11 mouse cellular contexts compared by ENCODE assay signal in genomic region chr16:92523351-92523750, GRCm38 (mm10).
"Had no signal": no experiment of that assay in that cellular context is flagged by ENCODE, and none has a peak within 500 bp of the region (broad histone marks: within the 10 kb centered on the region; RNA-seq: fewer than 3 reads in every experiment).

No protein-coding gene starts in this region.

- ATAC-seq: intestine, embryonic 15.5 days; liver, postnatal 0 days; midbrain, embryonic 13.5 days had no signal

- H3K4me2 ChIP-seq: intestine, embryonic 15.5 days; limb, embryonic 15.5 days; liver, embryonic 13.5 days; midbrain, embryonic 13.5 days; stomach, embryonic 15.5 days had no signal

- H3K4me1 ChIP-seq: liver, embryonic 13.5 days; midbrain, embryonic 13.5 days; stomach, embryonic 15.5 days had no signal

- H3K36me3 ChIP-seq: intestine, embryonic 15.5 days; limb, embryonic 15.5 days; liver, embryonic 13.5 days; midbrain, embryonic 13.5 days; stomach, embryonic 15.5 days had no signal

- H3K9me3 ChIP-seq: intestine, embryonic 15.5 days; limb, embryonic 15.5 days; liver, embryonic 13.5 days; midbrain, embryonic 13.5 days; stomach, embryonic 15.5 days had no signal

- H3K27ac ChIP-seq: intestine, embryonic 15.5 days; limb, embryonic 15.5 days; liver, embryonic 13.5 days; midbrain, embryonic 13.5 days; stomach, embryonic 15.5 days had no signal

- H3K4me3 ChIP-seq: intestine, embryonic 15.5 days; limb, embryonic 15.5 days; liver, embryonic 13.5 days; midbrain, embryonic 13.5 days; stomach, embryonic 15.5 days had no signal

- H3K9ac ChIP-seq: intestine, embryonic 15.5 days; limb, embryonic 15.5 days; liver, embryonic 13.5 days; liver, postnatal 0 days; midbrain, embryonic 13.5 days; stomach, embryonic 15.5 days had no signal

- DNase-seq: kidney, adult 18-20 months; kidney, postnatal 25 days; liver, embryonic 13.5 days; liver, postnatal 0 days; right cerebral cortex, postnatal 14 days; thymus, adult 2 months; thymus, postnatal 36 days had no signal

- H3K27me3 ChIP-seq: intestine, embryonic 15.5 days; midbrain, embryonic 13.5 days; stomach, embryonic 15.5 days had no signal
